Mouse (Mus musculus) right cerebral cortex, adult 18-20 months (tissue): Measurements from ENCODE around the gene Pakap.

Experiments
- DNase-seq: peaks from one replicate; pipeline ENCODE4 v3.0.0; 2022; ENCODE audit warnings: mixed read lengths

The Pakap gene

GRCm38 (mm10) chr4:57772851-57773510 is 205.0 kb downstream of the Pakap start:
- DNase-seq: no peak

GRCm38 (mm10) chr4:57774517-57774916 is 206.5 kb downstream of the Pakap start:
- no peak for DNase-seq

DNA sequence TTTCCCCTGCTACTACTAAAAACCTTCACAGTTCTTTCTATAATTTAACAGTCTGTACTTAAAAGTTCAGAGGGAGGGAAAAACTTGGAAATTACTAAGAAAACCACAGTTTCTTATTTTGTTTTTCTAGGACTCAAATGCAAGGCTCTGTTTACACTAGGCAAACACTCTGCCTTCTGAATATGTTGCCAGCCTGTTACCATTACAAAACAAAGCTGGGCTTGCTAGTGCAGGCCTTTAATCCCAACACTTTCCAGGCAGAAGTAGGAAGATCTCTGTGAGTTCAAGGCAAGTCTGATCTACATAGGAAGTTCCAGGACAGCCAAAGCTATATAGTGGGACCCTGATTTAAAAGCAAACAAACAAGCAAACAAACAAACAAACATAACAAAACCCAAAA is 207.6 kb downstream of the Pakap start:
- DNase-seq: no peak

- DNase-seq: no peak
Measured at GRCm38 (mm10) chr4:57780403-57780802, 212.4 kb downstream of the Pakap start.

DNA sequence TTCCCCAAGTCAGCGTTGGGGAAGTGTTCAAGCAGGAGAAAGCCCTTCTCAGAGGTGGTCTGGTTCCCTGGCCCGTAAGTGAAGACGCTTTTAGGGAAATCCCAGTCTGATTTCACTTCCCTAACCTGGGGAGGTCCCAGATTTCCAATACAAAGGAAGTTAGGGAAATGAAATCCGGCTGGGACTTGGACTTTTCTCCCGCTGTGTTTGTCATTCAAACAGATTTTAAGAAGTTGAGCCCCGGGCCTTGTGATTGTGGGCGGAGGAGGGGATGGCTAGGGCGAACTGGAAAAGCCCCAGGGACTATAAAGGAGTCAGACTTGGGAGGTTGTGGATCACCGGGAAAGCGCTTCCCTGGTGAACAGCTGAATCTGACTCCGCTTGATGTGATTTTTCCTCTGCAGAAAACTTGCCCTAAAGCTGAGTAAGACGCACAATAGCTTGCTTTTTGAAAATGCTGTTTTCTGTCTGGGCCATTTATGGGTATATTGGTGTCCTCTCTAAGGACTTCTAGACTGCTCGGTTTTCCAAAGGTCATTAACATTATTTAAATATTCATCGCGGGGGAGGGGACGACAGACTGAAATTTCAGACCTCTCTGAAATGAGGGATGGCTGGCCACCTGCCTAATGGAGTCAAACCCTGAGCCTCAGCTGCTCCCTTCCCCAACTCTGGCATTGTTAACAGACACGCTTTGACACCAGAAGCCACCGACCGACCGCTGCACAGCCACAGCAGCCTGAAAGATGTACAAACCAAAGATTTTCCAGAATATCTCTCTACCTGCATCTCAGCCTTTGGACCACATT is 213.1 kb downstream of the Pakap start:
- DNase-seq: no peak

- DNase-seq: peak; percentile 48
Measured at GRCm38 (mm10) chr4:57781994-57782393, 214.0 kb downstream of the Pakap start.

DNA sequence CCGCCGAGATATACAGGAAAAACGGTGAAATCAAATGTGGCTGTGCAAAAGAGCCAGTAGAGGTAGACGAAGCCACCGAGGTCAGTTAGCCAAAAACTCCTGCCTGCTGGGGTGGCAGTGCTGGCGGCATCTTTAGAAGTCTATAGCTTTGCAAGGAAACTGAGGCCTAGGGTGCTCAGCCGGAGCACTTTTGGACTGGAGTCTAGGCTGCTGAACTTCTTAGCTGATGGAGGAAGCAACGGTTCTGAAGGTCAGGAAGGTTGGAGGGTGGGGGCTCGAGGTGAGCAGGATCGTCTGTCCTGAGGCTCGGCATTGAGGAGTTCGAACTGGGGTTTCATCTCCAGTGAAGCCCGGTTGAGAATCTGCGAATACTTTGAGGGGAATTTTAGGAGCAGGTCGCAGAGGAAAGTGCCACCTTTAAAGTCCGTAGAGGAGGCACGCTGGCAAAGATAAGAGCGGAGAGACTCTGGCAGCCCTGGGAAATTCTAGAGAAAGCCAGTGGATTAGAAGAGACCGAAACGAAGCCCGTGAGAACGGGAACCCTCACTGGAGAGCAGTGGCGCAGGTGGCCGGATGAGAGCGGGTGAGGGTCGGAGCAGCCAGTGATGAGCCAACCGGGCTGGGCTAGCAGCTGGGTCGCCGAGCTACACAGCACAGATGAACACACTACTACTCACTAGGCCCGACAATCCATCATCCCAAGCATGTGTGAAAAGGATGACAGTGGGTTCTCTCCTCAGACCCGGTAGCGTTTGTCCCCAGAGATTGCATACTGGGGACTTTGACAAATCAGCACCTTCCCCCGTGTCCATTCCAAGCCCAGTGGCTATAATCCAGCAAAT is 214.8 kb downstream of the Pakap start:
- no peak for DNase-seq

DNA sequence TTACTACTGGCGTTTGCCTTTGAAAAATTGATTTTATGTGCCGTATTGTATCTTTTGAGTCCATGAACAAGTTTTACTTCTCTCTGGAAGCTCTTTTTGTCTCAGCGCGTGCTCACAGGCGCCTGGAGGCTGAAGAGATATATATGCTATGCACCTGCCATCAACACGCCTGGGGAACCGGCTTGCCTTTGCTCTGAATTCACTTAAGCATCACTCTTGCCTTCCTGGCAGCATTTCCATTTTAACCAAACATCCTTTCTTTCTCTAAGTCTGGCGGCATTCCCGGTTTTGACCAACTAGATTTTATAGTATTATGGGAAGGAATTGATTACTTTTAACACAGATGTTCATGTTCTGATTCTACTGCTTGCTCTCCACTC is 215.4 kb downstream of the Pakap start:
- no peak for DNase-seq

GRCm38 (mm10) chr4:57783853-57784600 is 216.0 kb downstream of the Pakap start:
- DNase-seq: no peak

DNA sequence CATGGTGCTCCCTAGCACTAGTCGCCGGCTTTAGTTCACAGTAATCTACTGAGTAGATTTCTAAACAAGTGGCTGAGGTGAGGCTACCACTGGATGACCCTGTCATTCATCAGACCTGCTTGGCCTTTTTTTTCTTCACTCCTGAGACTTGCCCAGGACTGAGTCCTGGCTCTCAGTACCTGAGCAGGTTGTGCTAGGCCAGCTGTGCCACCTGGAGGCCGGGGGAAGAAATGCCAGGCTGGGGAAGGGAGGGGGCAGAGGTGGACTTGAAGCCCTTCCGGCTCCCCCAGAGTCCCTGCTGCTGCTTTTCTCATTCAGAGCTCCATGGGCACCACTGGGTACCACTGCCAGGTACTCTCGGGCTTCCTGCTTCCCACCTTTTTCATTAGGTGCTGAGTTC is 220.7 kb downstream of the Pakap start:
- DNase-seq: peak; percentile 18

GRCm38 (mm10) chr4:57789118-57789517 is 221.1 kb downstream of the Pakap start:
- DNase-seq: no peak

- DNase-seq: no peak
Measured at GRCm38 (mm10) chr4:57793989-57794388, 226.0 kb downstream of the Pakap start.

- DNase-seq: no peak
Measured at GRCm38 (mm10) chr4:57794547-57794946, 226.6 kb downstream of the Pakap start.

DNA sequence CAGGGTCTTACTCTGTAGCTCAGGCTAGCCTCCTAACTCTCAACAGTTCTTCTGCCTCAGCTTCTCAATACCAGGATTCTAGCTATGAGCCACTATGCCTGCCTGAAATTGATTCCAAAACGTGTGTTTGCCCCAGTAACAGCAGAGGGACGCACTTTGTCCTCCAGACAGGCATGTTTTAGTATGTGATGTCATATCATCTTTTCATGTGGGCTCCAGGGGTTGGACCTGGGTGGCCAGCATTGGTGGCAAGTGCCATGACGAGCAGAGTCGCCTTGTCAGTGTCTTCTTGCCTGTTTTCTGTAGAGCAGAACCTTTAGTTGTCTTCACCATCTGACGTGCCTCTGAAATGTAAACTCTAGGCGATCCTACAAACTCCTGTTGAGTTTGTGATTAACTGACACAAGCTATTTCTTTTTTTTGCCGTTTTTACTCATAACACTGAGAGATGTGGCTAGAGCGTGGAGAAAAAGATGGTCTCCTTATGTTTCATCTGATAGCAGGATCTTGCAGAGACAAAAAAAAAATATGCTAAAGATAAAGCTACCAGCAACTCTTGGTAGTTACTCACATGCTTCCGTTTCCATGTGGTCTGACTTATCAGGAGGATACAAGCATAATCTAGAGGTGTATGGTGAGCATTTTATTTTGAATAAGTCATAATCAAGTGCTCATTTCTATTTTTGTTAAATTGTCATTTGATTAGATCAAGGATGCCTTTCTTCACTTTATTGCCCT is 229.7 kb downstream of the Pakap start:
- no peak for DNase-seq

GRCm38 (mm10) chr4:57798286-57799018 is 230.5 kb downstream of the Pakap start:
- DNase-seq: no peak

DNA sequence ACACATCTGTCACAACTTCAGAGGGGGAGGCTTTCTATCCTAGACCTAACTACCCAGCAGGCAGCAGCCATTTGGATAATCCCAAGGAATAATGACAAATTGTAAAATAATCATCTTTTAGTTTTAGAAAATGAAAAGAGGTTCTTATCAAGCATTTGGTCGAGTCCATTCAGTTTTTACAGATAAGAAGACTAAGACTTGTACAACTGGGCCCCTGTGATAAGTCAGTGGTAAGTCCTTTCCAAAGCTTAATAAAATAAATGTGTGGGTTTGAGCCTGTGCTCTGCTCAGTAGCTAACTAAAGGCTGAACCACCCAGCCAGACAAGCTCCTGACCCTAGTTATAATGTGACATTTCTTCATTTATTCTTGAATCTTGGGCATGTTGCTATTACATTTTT is 231.3 kb downstream of the Pakap start:
- no peak for DNase-seq

DNA sequence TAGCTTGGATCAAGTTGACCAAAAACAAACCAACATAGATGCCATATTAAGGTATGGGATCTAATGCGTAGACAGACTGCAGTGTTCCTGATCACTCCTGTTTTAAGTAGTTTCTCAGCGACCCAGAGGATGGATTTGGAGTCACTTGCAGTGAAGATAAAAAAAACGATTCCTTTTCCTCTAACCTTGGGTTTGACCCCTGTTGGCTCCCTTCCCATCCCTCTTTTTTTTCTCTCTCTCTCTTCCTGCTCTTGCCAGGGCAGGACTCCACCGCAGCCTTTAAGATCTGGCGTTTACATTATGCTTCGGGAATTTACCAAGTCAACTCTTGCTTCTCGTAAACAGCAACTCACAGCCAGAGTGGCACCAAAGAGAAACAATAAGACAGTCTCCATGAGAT is 233.3 kb downstream of the Pakap start:
- DNase-seq: no peak

GRCm38 (mm10) chr4:57801986-57802385 is 234.0 kb downstream of the Pakap start:
- DNase-seq: no peak

DNA sequence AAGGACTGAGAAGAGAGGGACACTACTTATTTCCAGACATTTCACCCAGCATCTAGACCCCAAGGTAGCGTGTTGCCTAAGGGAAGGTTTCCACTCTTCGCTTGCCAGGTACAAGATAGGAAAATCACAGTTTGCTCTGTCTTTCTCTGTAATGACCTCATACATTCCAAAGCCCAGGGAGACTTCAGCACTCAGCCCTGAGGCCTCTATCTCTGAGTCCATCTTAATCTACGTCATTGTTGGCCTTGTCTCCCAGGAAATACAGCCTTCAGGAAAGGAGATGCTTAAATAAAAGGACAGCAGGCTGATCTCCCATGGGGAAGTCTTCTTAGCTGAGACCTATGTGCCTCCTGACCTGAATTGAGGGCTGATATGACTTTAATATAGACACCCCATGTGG is 234.4 kb downstream of the Pakap start:
- DNase-seq: no peak

DNA sequence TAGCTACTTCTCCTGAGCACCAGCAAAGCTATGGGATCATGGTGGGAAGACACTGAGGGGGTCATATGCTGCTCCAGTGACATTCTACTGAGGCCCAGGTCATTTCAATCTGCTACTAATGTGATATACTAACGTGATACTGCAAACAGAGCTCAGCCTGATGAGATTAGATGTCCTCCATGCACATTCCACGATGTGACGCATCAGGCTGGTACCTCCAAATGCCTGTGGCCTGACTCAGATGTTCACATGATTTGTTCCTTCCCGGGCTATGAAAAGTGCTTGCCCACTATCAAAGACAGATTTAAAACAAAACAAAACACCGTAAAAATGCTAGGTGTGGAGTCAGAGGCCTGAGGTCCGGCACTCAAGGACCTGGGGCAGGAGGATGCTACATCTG is 236.9 kb downstream of the Pakap start:
- no peak for DNase-seq

DNA sequence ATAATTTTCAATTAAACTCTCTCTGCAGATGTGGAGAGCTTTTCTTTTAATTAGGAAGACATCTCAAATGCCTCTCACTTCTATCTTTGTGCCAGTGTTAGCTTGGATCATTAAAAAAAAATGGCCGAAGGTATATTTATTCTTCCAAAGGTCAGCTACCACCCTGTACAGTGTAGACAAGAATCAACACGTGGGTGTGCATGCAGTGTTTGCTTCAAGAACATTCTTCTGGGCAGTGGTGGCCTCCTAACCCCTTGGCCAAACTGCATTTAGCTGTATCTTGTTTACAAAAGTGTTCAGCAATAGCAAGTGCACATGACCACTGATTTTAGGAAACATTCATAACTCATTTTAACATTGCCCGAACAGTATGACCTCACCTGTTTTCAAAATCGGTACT is 241.5 kb downstream of the Pakap start:
- DNase-seq: no peak
